Mouse (Mus musculus) liver, postnatal 0 days (tissue): ENCODE data around the gene Mfsd14a.

Experiments
- CTCF ChIP-seq: sonication (generic); IDR thresholded peaks from 2 replicates; pipeline ENCODE4 v1.5.1; 2016; ENCODE audit warnings: antibody characterized with exemption, low read depth
- EP300 ChIP-seq: IDR thresholded peaks from 2 replicates; pipeline ENCODE4 v1.6.1; 2016; ENCODE audit warnings: antibody characterized with exemption, low read depth, mild to moderate bottlenecking

GRCm38 (mm10) chr3:116658928-116659565 is 3.4 kb downstream of the Mfsd14a start:
- TF ChIP-seq EP300 (no peak), CTCF (no peak)
